Mouse (Mus musculus): ENCODE results near the gene Nutm2. TPM values are rescaled to one million over a fixed set of nuclear protein-coding genes. Genes with fewer than 3 reads are reported as not detected.

The Nutm2 gene
- not detected in 2 replicates for polyA plus RNA-seq (2015; fragmentation: Nextera tagmentation; extraction: Ambion mirVana)

GRCm38 (mm10) chr13:50467007-50467406 is at the start of gene Nutm2:
Gene Nutm2 (plus strand): TSS chr13:50467307.
- Histone ChIP-seq H3K4me1 (ENCODE audit: insufficient read depth, low read depth, low read length) (no peaks in the 10 kb centered on the region), H3K4me3 (ENCODE audit: low read depth, low read length) (no peak within 1 kb of the TSS), H3K9ac (replicated peaks; ENCODE audit: low read depth) (no peak within 1 kb of the TSS), H3K4me2 (replicated peaks; ENCODE audit: low read depth, low read length) (no peak within 1 kb of the TSS), H3K36me3 (ENCODE audit: insufficient read depth, low read length) (no peaks in the 10 kb centered on the region), H3K9me3 (ENCODE audit: low read length) (no peaks in the 10 kb centered on the region), H3K27me3 (replicated peaks; ENCODE audit: insufficient read depth, low read length) (no peaks in the 10 kb centered on the region), H3K27ac (ENCODE audit: low read length) (no peak within 1 kb of the TSS)
- WGBS, result 75% methylated on average over 4 of the region's 4 CpGs
- DNase-seq (ENCODE audit: low spot score) (no peak), ATAC-seq (no peak)
- TF ChIP-seq EP300 (IDR thresholded peaks at IDR 0.05) (no peak), CTCF (IDR thresholded peaks at IDR 0.05) (no peak)

- 0 out of 2 replicates have a peak, but pooled peaks cover 4% of the 10 kb centered on the region for H3K4me1 ChIP-seq (ENCODE audit: insufficient read depth, low read depth, low read length)
- TF ChIP-seq EP300 (IDR thresholded peaks at IDR 0.05) (no peak), CTCF (IDR thresholded peaks at IDR 0.05) (no peak)
- 11% methylated on average over 34 of the region's 35 CpGs for WGBS
- peak within 1 kb of the TSS; percentile 90 for H3K4me3 ChIP-seq (ENCODE audit: low read depth, low read length)
- peak; percentile 90 for DNase-seq (ENCODE audit: low spot score)
- H3K4me2 ChIP-seq (replicated peaks; ENCODE audit: low read depth, low read length), result peak within 1 kb of the TSS; percentile 80
- H3K27ac ChIP-seq (ENCODE audit: low read length), result 0 out of 2 replicates have a peak within 1 kb of the TSS, but pooled peaks have one; percentile 38
- 0 out of 2 replicates have a peak, but pooled peaks cover 4% of the 10 kb centered on the region for H3K36me3 ChIP-seq (ENCODE audit: insufficient read depth, low read length)
- H3K9ac ChIP-seq (replicated peaks; ENCODE audit: low read depth), result peak within 1 kb of the TSS; percentile 68
- H3K27me3 ChIP-seq (replicated peaks; ENCODE audit: insufficient read depth, low read length), result no peaks in the 10 kb centered on the region
- H3K9me3 ChIP-seq (ENCODE audit: low read length), result no peaks in the 10 kb centered on the region
- ATAC-seq, result peak; percentile 96
These were observed 49.5 kb upstream of the Nutm2 start, which contains the start of gene Fbxw17 for GRCm38 (mm10) chr13:50417389-50418183. Gene Fbxw17 (plus strand): TSS chr13:50417864.

GRCm38 (mm10) chr13:50418421-50418820 is 48.7 kb upstream of the Nutm2 start:
- Histone ChIP-seq H3K4me1 (ENCODE audit: insufficient read depth, low read depth, low read length) (0 out of 2 replicates have a peak, but pooled peaks cover 4% of the 10 kb centered on the region), H3K9ac (replicated peaks; ENCODE audit: low read depth) (peak overlapping the region; percentile 68), H3K4me2 (replicated peaks; ENCODE audit: low read depth, low read length) (peak overlapping the region; percentile 80), H3K27ac (ENCODE audit: low read length) (no peak overlapping the region), H3K4me3 (ENCODE audit: low read depth, low read length) (peak overlapping the region; percentile 90), H3K36me3 (ENCODE audit: insufficient read depth, low read length) (0 out of 2 replicates have a peak, but pooled peaks cover 4% of the 10 kb centered on the region), H3K27me3 (replicated peaks; ENCODE audit: insufficient read depth, low read length) (no peaks in the 10 kb centered on the region), H3K9me3 (ENCODE audit: low read length) (no peaks in the 10 kb centered on the region)
- TF ChIP-seq EP300 (IDR thresholded peaks at IDR 0.05), result no peak
- DNase-seq (ENCODE audit: low spot score) (no peak), ATAC-seq (no peak)
- WGBS, result 31% methylated on average over 3 of the region's 3 CpGs

GRCm38 (mm10) chr13:50423625-50424209 is 43.4 kb upstream of the Nutm2 start:
- no peak overlapping the region for H3K9ac ChIP-seq (replicated peaks; ENCODE audit: low read depth)
- H3K9me3 ChIP-seq (ENCODE audit: low read length), result no peaks in the 10 kb centered on the region
- no peak overlapping the region for H3K27ac ChIP-seq (ENCODE audit: low read length)
- TF ChIP-seq CTCF (IDR thresholded peaks at IDR 0.05), result no peak
- DNase-seq (ENCODE audit: low spot score) (no peak), ATAC-seq (no peak)
- H3K4me2 ChIP-seq (replicated peaks; ENCODE audit: low read depth, low read length), result no peak overlapping the region
- H3K27me3 ChIP-seq (replicated peaks; ENCODE audit: insufficient read depth, low read length), result no peaks in the 10 kb centered on the region
- H3K36me3 ChIP-seq (ENCODE audit: insufficient read depth, low read length), result peaks cover 31% of the 10 kb centered on the region
- no peaks in the 10 kb centered on the region for H3K4me1 ChIP-seq (ENCODE audit: insufficient read depth, low read depth, low read length)
- 90% methylated on average over 8 of the region's 8 CpGs for WGBS
- H3K4me3 ChIP-seq (ENCODE audit: low read depth, low read length), result no peak overlapping the region

- Histone ChIP-seq H3K4me2 (replicated peaks; ENCODE audit: low read depth, low read length) (no peak overlapping the region), H3K9ac (replicated peaks; ENCODE audit: low read depth) (no peak overlapping the region), H3K9me3 (ENCODE audit: low read length) (no peaks in the 10 kb centered on the region), H3K27me3 (replicated peaks; ENCODE audit: insufficient read depth, low read length) (no peaks in the 10 kb centered on the region), H3K4me3 (ENCODE audit: low read depth, low read length) (no peak overlapping the region), H3K27ac (ENCODE audit: low read length) (no peak overlapping the region), H3K4me1 (ENCODE audit: insufficient read depth, low read depth, low read length) (no peaks in the 10 kb centered on the region), H3K36me3 (ENCODE audit: insufficient read depth, low read length) (peaks cover 36% of the 10 kb centered on the region)
- WGBS, result 96% methylated on average over 2 of the region's 2 CpGs
- TF ChIP-seq CTCF (IDR thresholded peaks at IDR 0.05) (no peak), EP300 (IDR thresholded peaks at IDR 0.05) (no peak)
- DNase-seq (ENCODE audit: low spot score) (no peak), ATAC-seq (no peak)
These were observed 42.6 kb upstream of the Nutm2 start for GRCm38 (mm10) chr13:50424517-50424916.

- 80% methylated on average over 4 of the region's 4 CpGs for WGBS
- DNase-seq (ENCODE audit: low spot score) (no peak), ATAC-seq (no peak)
- Histone ChIP-seq H3K27ac (ENCODE audit: low read length) (no peak overlapping the region), H3K27me3 (replicated peaks; ENCODE audit: insufficient read depth, low read length) (no peaks in the 10 kb centered on the region), H3K9ac (replicated peaks; ENCODE audit: low read depth) (no peak overlapping the region), H3K36me3 (ENCODE audit: insufficient read depth, low read length) (peaks cover 36% of the 10 kb centered on the region), H3K4me3 (ENCODE audit: low read depth, low read length) (no peak overlapping the region), H3K4me2 (replicated peaks; ENCODE audit: low read depth, low read length) (no peak overlapping the region), H3K9me3 (ENCODE audit: low read length) (no peaks in the 10 kb centered on the region), H3K4me1 (ENCODE audit: insufficient read depth, low read depth, low read length) (no peaks in the 10 kb centered on the region)
- TF ChIP-seq EP300 (IDR thresholded peaks at IDR 0.05) (no peak), CTCF (IDR thresholded peaks at IDR 0.05) (no peak)
These were observed 40.4 kb upstream of the Nutm2 start for GRCm38 (mm10) chr13:50426686-50427085.
